Mouse (Mus musculus) gastrocnemius, postnatal 4 days (tissue): Measurements from ENCODE around the gene Iqcd. TPM values are rescaled to one million over a fixed set of nuclear protein-coding genes. Genes with fewer than 3 reads are reported as not detected.

ENCODE experiments used
- DNase-seq, 2 experiments: peaks; one replicate each; pipeline ENCODE4 v3.0.0; 2021 to 2022; ENCODE audit warnings: low spot score in 2 of 2, mixed read lengths in 2 of 2
- total RNA-seq, 2 experiments: library from RNA; stranded (reverse); gene quantifications; 2 replicates each; pipeline ENCODE4 v1.2.3; 2021

Iqcd gene
- total RNA-seq, 2 experiments from 2014 or later, result 0.16 to 0.37 TPM

GRCm38 (mm10) chr5:120570289-120570897 is 18.4 kb upstream of the Iqcd start:
- DNase-seq, result no peak

DNA sequence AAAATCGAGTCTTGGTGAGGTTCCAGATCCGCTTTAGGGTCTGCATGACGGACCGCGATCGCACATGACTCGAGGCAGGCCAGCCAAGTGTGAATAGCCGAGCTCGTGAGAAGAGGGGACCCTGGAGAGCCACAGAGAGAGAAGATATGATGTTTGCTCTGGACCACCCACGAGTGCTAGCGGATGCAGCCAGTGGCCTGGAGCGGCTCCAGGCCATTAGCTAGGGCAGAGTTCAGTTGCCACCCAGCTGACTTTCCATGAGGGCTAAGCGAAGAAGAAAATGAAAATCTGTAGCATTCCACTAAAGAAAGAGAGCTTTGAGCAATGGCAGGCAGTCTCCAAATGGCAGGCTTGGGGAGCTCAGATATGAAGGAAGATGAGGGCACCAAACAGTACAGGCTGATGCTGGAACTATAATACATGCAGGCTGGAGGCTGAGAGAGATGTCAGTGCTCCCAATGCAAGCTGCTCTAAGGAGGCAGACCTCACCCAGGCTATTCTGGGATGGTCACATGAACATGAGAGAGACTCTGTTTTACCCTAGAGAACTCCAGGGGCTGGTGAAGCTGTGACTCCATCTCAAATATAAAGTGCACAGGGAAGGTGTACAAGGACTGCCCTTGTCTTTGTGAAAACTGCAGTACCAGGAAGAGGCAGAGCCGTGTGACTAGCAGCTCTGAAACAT is 17.6 kb upstream of the Iqcd start:
- DNase-seq, result no peak

GRCm38 (mm10) chr5:120574469-120575063 is 14.2 kb upstream of the Iqcd start:
- no peak for DNase-seq

DNA sequence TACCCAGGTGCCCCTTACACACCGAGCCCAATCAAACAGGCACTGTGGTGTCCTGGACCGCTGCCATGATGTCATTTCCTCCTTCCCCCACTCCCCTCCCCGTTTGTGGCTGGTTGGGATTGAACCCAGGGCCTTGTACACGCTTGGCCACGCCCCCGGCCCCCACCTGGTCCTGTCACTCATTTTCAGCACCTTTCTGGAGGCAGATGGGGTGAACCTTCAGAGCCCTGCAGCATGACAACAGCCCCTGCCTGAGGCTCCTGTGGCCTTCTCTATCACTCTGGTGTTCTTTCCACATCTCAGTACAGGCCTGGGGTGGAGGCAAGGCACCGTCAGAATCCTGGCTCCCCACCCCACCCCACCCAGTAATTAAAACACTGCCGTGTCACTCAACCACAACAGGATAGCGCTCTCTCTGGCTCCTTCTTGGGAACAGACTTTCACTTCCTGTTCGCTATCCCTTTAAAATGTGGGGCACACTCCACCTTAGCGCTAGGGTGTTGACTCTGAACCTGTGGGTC is 12.0 kb upstream of the Iqcd start:
- no peak for DNase-seq

DNA sequence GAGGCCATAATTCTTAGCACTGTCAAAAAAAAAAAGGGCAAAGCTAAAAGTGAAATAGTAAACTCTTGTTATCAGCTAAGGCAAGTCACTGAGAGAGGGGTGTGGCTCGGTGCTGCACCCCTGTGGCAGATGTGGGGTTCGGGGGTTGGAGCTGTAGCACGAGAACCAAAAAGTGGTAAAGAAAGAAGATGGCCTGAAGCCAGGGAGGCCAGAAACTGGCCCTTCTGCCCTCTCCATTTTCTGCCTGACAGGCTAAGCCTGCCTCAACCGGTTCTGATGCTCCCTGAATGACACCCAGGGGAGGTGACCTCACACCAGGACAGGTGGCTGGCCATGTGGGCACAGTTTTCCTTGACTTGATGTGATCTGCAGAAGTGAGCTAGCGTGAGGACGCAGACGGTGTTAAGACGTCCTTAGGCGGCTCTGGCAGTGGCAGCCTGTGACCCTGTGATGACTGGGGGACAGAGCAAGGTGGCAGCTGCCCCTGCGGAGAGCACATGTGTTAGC is 10.8 kb upstream of the Iqcd start:
- DNase-seq, result no peak

DNA sequence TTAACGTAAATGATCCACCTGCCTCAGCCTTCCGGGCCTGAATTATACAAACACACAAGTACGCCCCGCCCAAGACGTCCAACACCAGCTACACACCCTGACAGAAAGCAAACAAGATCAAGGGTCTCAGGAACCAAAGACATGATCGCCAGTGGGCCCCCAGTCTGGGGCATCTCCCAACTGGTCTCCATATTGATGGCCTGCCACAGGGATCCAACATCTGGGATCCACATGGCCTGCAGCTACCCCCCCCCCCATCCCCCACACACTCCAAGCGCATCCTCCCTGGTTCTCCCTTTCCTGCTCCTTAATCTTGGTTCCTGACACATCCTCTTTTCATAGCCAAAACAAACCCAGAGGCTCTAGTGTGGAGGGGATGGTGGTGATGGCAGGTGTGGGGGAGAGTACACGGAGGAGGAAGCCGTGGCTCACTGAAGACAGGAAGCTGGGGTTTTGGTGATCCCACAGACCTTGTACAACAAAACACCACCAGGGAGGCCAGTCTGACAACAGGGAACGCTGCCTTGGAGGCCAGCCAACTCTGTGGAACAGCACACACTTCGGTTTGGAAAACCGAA is 10.2 kb upstream of the Iqcd start:
- peak in 1 of 2 experiments; percentile 69 for DNase-seq

DNA sequence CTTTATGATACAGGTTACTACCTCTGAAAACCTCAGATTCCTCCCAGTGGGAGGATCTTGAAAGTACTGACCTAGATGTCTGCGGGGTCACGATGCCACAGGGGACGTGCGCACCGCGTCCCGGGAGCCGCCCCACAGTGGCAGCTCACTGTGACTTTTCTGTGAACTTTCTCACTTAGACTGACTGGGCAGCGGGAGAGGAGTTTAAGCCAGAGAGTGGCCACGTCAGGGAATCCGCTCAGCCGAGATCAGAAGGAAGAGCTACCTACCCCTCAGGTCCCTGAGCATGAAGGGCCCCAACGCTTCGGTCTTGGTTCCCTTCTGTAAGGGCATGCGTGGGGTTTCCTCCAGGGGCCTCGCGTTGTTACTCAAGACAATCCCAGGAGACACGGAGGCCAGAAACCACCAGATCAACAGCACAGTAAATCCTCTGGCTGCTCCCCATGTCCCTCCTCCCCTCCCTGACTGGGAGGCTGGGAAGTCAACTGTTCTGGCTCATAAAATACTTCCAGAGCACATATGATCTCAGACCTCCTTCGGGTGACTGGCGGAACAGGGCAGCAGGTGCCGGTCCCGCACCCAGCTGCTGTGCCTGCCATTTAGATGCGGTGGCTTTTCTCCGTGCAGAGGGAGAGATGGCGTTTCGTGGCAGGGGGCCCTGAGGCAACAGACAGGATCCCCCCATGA is 9.5 kb upstream of the Iqcd start:
- peak in 1 of 2 experiments; percentile 74 for DNase-seq

GRCm38 (mm10) chr5:120579898-120580626 is 8.8 kb upstream of the Iqcd start:
- DNase-seq, result no peak

DNA sequence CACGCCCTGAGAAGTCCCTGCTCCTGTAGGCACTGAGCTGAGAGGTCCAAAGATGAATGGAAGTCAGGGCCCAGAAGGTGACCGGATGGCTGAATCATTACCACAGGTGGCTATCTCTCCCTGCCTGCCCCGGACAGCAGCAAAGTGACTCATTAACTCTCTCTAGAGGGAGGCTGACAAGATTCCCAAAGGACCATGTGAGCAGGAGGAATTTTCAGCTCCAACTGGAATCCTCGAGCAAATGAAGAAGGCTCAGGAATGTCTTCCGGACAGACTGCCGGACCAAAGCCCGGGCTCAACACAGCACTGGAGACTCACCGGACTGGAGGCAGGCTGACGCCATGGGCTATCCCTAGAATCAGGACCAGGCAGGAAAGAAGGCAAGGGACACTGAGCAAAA is 6.8 kb upstream of the Iqcd start:
- DNase-seq, result no peak

- DNase-seq, result no peak
These were observed 5.3 kb upstream of the Iqcd start for GRCm38 (mm10) chr5:120583511-120583910.

DNA sequence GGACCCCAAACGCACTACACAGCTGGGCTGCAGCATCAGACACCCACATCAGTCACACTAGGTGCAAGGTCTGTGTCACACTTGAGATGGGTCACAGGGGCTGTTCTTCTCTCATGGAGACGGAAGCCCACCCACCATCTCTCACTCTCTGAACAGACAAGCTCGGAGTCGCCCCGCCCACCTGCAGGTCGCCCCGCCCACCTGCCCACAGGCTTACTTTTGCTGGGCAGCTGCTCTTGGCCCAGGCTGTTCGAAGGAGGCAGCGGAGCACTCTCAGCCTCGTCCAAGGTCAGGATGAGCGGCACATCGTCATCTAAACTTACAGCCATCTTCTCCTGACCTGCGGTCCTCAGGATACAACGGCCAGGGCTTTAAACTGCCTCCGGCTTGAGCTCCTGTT is 3.8 kb upstream of the Iqcd start:
- DNase-seq, result no peak

DNA sequence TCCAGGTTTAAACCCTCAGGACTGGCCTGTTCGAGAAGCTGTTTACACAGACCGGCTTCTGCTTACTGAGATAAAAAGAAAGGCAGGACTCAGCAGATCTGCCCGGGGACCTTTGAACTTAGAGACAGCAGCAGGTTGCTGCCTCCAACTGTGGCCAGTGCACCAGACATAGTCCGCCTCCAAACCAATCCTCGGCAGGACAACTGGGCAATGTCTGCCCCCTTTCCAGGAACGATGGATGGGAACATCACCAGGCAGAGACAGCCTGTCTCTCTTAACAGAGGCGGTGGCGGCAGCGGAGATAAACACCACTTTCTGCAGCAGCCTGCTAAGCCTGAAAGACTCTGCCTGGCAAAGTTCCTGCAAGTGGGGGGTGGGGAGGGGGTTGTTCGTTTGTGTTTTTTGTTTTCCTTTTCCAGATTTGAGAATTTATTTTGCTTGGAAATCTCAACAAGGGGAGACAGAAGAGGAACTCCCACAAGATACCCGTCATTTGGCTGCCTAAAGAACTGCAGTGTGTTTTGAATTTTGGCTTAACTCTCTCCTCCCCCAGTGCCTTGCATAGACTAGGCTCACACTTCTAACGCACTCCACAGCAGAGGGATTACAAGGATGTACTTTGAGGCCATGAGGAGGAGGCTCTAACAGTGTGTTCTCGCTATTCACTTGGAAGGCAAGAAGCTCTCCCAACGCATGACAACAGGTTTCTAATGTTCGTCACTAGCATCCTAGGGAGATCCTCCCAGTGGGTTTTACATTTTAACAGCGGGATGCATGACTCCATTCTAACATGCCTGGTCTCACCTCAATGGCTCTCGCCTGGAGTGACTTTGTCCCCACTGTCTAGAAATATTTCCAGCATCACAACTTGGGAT is 1.8 kb upstream of the Iqcd start:
- DNase-seq, result no peak

DNA sequence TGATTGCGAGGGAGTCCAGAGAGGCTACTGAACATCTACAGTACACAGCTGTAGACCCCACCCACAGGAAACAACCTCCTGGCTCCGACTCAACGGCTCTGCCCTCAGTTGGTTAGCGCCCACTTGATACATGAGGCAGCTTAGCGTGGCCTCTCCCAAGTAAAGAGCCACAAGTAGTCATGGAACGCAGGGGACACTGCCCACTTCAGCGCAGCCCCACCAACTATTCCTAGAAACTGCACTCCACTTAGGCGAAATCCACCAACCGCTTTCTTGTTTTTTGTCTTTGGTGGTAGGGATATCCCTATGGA is 1.2 kb upstream of the Iqcd start:
- DNase-seq, result no peak

GRCm38 (mm10) chr5:120587940-120588568 is 762 bp upstream of the Iqcd start:
- DNase-seq, result no peak

- DNase-seq, result no peak
These were observed 1.7 kb downstream of the Iqcd start for GRCm38 (mm10) chr5:120590356-120591010.

DNA sequence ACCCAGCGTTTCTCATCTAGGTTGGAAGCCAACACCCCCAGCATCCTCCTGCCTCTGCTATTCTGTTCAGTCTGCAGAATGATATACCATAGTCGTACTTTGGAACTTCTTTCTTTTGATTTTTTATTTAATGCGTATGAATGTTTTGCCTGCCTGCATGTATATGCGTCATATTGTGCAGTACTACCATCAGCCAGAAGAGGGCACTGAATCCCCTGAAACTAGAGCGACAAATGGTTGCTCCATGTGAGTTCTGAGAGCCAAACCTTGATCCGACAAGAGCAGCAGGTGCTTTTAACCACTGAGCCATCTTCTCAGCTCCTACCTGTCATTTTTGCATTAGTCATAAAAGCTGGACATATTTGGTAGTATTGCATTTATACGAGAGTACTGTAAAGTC is 3.3 kb downstream of the Iqcd start:
- no peak for DNase-seq

DNA sequence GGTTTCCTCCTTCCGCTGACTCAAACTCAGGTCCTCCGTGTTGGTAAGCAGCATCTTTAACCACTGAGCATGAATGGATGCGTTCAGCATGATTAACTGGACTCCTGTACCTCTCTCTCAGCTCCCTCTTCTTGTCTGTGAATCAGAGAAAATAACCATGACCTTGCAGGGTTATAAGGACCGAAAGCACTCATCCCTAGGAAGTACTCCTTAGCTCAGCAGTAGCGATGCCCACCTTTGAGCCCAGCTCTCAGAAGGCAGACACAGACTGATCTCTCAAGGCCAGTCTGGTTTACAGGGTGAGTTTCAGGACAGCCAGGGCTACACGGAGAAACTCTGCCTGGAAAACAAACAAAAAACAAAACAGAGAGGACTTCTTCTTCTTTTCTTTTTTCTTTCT is 5.7 kb downstream of the Iqcd start:
- no peak for DNase-seq

- no peak for DNase-seq
These were observed 10.8 kb downstream of the Iqcd start for GRCm38 (mm10) chr5:120599625-120600024.
